Mouse (Mus musculus) MEL (cell line): ENCODE data around the gene Add2. TPM values are rescaled to one million over a fixed set of nuclear protein-coding genes. Genes with fewer than 3 reads are reported as not detected.

Experiments used
- DNase-seq: peaks from one replicate; pipeline ENCODE4 v3.0.0; 2011; ENCODE audit warnings: low read depth, low spot score
- H3K27ac ChIP-seq: 2 replicates; pipeline ENCODE4 v1.5.1; 2012; ENCODE audit warnings: low read depth, mild to moderate bottlenecking, control low read depth, low read length, moderate library complexity; ENCODE audit not compliant: control insufficient read depth
- H3K27me3 ChIP-seq, 2 experiments: fragments of 150-350 bp in 1 of 2; sonication (generic) in 1 of 2; 2 replicates each; pipeline ENCODE4 v1.6.1; 2012; ENCODE audit warnings: low read length in 2 of 2, mild to moderate bottlenecking in 2 of 2, improper control_type of control experiment in 1 of 2, moderate library complexity in 1 of 2; ENCODE audit not compliant: insufficient read depth in 2 of 2, control insufficient read depth in 1 of 2
- H3K36me3 ChIP-seq, 2 experiments: 2 replicates each; pipeline ENCODE4 v1.6.1; 2012 to 2014; ENCODE audit warnings: low read length in 2 of 2, improper control_type of control experiment in 1 of 2, inconsistent platforms in 1 of 2, mild to moderate bottlenecking in 1 of 2; ENCODE audit not compliant: insufficient read depth in 2 of 2, control insufficient read depth in 1 of 2
- H3K4me1 ChIP-seq, 2 experiments: fragments of 150-350 bp in 1 of 2; sonication (generic) in 1 of 2; 2 replicates each; pipeline ENCODE4 v1.6.1; 2012; ENCODE audit warnings: low read length in 2 of 2, improper control_type of control experiment in 1 of 2, mild to moderate bottlenecking in 1 of 2; ENCODE audit not compliant: insufficient read depth in 2 of 2, control insufficient read depth in 1 of 2
- H3K4me3 ChIP-seq, 2 experiments: fragments of 150-350 bp in 1 of 2; sonication (generic) in 1 of 2; 2 replicates each; pipeline ENCODE4 v1.5.1; 2012; ENCODE audit warnings: low read depth in 2 of 2, low read length in 2 of 2, mild to moderate bottlenecking in 2 of 2, moderate library complexity in 2 of 2, control low read depth in 1 of 2, improper control_type of control experiment in 1 of 2; ENCODE audit not compliant: control insufficient read depth in 1 of 2, insufficient read depth in 1 of 2
- H3K79me2 ChIP-seq: 2 replicates; pipeline ENCODE4 v1.6.1; 2012; ENCODE audit warnings: mild to moderate bottlenecking, low read length, moderate library complexity; ENCODE audit not compliant: control insufficient read depth, poor library complexity, insufficient read depth
- H3K9ac ChIP-seq: 2 replicates; pipeline ENCODE4 v1.6.1; 2012; ENCODE audit warnings: low read depth, mild to moderate bottlenecking, control low read depth, low read length, moderate library complexity; ENCODE audit not compliant: control insufficient read depth, poor library complexity, severe bottlenecking
- H3K9me3 ChIP-seq: fragments of 150-350 bp; sonication (generic); replicated peaks from 2 replicates; pipeline ENCODE4 v1.6.1; 2012; ENCODE audit warnings: mild to moderate bottlenecking, low read length, improper control_type of control experiment, moderate library complexity; ENCODE audit not compliant: insufficient read depth
- BHLHE40 ChIP-seq: IDR thresholded peaks from 2 replicates; pipeline ENCODE4 v1.6.1; 2012; ENCODE audit warnings: low read depth, mild to moderate bottlenecking, inconsistent platforms, low read length, improper control_type of control experiment, borderline replicate concordance
- CHD1 ChIP-seq: IDR thresholded peaks from 2 replicates; pipeline ENCODE4 v1.6.1; 2012; ENCODE audit warnings: low read depth, mild to moderate bottlenecking, inconsistent platforms, low read length, improper control_type of control experiment
- CHD2 ChIP-seq: IDR thresholded peaks from 2 replicates; pipeline ENCODE4 v1.6.1; 2011; ENCODE audit warnings: low read length, improper control_type of control experiment
- E2F4 ChIP-seq: IDR thresholded peaks from 2 replicates; pipeline ENCODE4 v1.6.1; 2011; ENCODE audit warnings: low read depth, low read length, improper control_type of control experiment, borderline replicate concordance
- ELF1 ChIP-seq: IDR thresholded peaks from 2 replicates; pipeline ENCODE4 v1.6.1; 2014; ENCODE audit warnings: low read depth, mild to moderate bottlenecking, inconsistent platforms, low read length, improper control_type of control experiment, moderate library complexity
- ETS1 ChIP-seq: IDR thresholded peaks from 2 replicates; pipeline ENCODE4 v1.6.1; 2012; ENCODE audit warnings: low read depth, mild to moderate bottlenecking, inconsistent platforms, low read length, improper control_type of control experiment, moderate library complexity
- GABPA ChIP-seq: IDR thresholded peaks from 2 replicates; pipeline ENCODE4 v1.6.1; 2012; ENCODE audit warnings: low read depth, mild to moderate bottlenecking, inconsistent platforms, low read length, improper control_type of control experiment, moderate library complexity
- JUND ChIP-seq: IDR thresholded peaks from 2 replicates; pipeline ENCODE4 v1.6.1; 2011; ENCODE audit warnings: low read depth, mild to moderate bottlenecking, improper control_type of control experiment, low read length
- MAFK ChIP-seq: IDR thresholded peaks from 2 replicates; pipeline ENCODE4 v1.6.1; 2011; ENCODE audit warnings: low read depth, mild to moderate bottlenecking, low read length, improper control_type of control experiment, borderline replicate concordance
- MAZ ChIP-seq: IDR thresholded peaks from 2 replicates; pipeline ENCODE4 v1.6.1; 2012; ENCODE audit warnings: low read depth, mild to moderate bottlenecking, inconsistent platforms, low read length, improper control_type of control experiment
- MEF2A ChIP-seq: IDR thresholded peaks from 2 replicates; pipeline ENCODE4 v1.6.1; 2014; ENCODE audit warnings: low read depth, mild to moderate bottlenecking, inconsistent platforms, low read length, improper control_type of control experiment; ENCODE audit not compliant: poor library complexity, insufficient replicate concordance, severe bottlenecking; ENCODE audit errors: extremely low read depth
- MYB ChIP-seq: IDR thresholded peaks from 2 replicates; pipeline ENCODE4 v1.6.1; 2011; ENCODE audit warnings: mild to moderate bottlenecking, low read depth, low read length, improper control_type of control experiment
- NELFE ChIP-seq: IDR thresholded peaks from 2 replicates; pipeline ENCODE4 v1.6.1; 2011; ENCODE audit warnings: low read depth, low read length, improper control_type of control experiment
- NRF1 ChIP-seq: IDR thresholded peaks from 2 replicates; pipeline ENCODE4 v1.6.1; 2014; ENCODE audit warnings: low read depth, mild to moderate bottlenecking, inconsistent platforms, low read length, improper control_type of control experiment, moderate library complexity; ENCODE audit not compliant: poor library complexity, insufficient read depth, severe bottlenecking
- POLR2A ChIP-seq, 2 experiments: IDR thresholded peaks; 2 replicates each; pipeline ENCODE4 v1.6.1; 2011 to 2012; ENCODE audit warnings: low read length in 2 of 2, mild to moderate bottlenecking in 2 of 2, control low read depth in 1 of 2, improper control_type of control experiment in 1 of 2, low read depth in 1 of 2, moderate library complexity in 1 of 2; ENCODE audit not compliant: control insufficient read depth in 1 of 2, insufficient read depth in 1 of 2, poor library complexity in 1 of 2
- RCOR1 ChIP-seq: IDR thresholded peaks from 2 replicates; pipeline ENCODE4 v1.6.1; 2012; ENCODE audit warnings: low read depth, mild to moderate bottlenecking, inconsistent platforms, low read length, improper control_type of control experiment
- TBP ChIP-seq: IDR thresholded peaks from 2 replicates; pipeline ENCODE4 v1.8.0; 2011; ENCODE audit warnings: low read depth, low read length, improper control_type of control experiment
- UBTF ChIP-seq: IDR thresholded peaks from 2 replicates; pipeline ENCODE4 v1.6.1; 2012; ENCODE audit warnings: low read depth, mild to moderate bottlenecking, inconsistent platforms, low read length, improper control_type of control experiment, moderate library complexity, borderline replicate concordance; ENCODE audit not compliant: insufficient read depth
- USF1 ChIP-seq: IDR thresholded peaks from 2 replicates; pipeline ENCODE4 v1.6.1; 2014; ENCODE audit warnings: low read depth, mild to moderate bottlenecking, inconsistent platforms, low read length, improper control_type of control experiment, moderate library complexity
- USF2 ChIP-seq, 2 experiments: IDR thresholded peaks; 2 replicates each; pipeline ENCODE4 v1.6.1; 2011 to 2012; ENCODE audit warnings: improper control_type of control experiment in 2 of 2, low read length in 2 of 2, borderline replicate concordance in 1 of 2, inconsistent platforms in 1 of 2, low read depth in 1 of 2, mild to moderate bottlenecking in 1 of 2; ENCODE audit not compliant: insufficient read depth in 1 of 2
- ZC3H11A ChIP-seq: IDR thresholded peaks from 2 replicates; pipeline ENCODE4 v1.6.1; 2012; ENCODE audit warnings: low read depth, mild to moderate bottlenecking, inconsistent platforms, low read length, improper control_type of control experiment
- ZMIZ1 ChIP-seq: IDR thresholded peaks from 2 replicates; pipeline ENCODE4 v1.6.1; 2012; ENCODE audit warnings: low read depth, mild to moderate bottlenecking, inconsistent platforms, low read length, improper control_type of control experiment, moderate library complexity
- polyA plus RNA-seq, 2 experiments: library from polyadenylated mRNA; stranded (reverse) in 1 of 2; unstranded in 1 of 2; fragments of >175 nt in 1 of 2; fragments of >200 nt in 1 of 2; gene quantifications; 2 replicates each; pipeline versions ENCODE4 v1.2.1 to v1.2.4; 2012; ENCODE audit warnings: low replicate concordance in 2 of 2, low read depth in 1 of 2; ENCODE audit not compliant: insufficient read length in 2 of 2, insufficient read depth in 1 of 2, missing spikeins in 1 of 2
- total RNA-seq: library from RNA; depleted of rRNA; stranded (reverse); fragments of 300-350 nt; gene quantifications from 2 replicates; pipeline ENCODE4 v1.2.3, GENCODE M21; 2012

Add2 gene
- total and polyA plus RNA-seq, 3 experiments: 85.0 to 191 (median 129) TPM

DNA sequence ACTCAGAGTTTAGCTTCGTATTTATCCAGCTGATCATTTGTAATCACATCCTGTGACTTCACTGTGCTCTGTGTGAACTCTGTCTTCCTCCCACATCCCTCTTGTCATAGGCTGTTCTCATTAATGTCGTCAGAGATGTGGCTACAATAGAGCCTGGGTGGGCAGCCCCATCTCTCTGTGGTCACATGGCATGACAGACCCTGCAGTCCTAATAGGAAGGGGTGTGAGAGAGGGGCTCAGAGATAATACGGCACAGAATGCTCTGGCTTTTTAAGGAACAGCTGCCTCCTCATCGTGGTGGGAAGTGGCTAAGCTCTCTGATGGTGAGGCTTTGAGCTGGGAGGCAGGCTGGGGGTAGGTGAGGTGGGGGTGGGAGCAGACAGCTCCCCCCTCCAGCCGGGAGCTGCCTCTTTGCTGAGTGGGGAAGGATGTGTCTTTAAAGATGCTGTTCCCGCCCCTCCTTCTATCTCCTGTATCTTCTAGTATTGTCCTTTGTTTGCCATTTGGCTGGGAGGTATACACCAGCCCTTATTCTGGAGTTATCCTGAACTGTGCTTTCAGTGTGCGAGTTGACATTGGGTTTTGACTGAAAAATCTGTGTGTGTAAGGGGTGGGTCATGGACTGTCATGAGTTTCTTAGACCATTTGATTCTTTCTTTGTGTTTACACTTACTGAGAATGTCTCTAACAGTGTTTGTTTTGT is 30.8 kb downstream of the Add2 start:
- Histone ChIP-seq H3K27ac (no peak overlapping the region), H3K4me3 (no peak overlapping the region), H3K79me2 (no peaks in the 10 kb centered on the region), H3K36me3 (no peaks in the 10 kb centered on the region), H3K9ac (no peak overlapping the region), H3K4me1 (no peaks in the 10 kb centered on the region), H3K9me3 (no peaks in the 10 kb centered on the region), H3K27me3 (peaks cover under 1 to 6% of the 10 kb centered on the region in 2 experiments; a peak in 3 of 4 replicates)
- TF ChIP-seq USF2 (IDR thresholded peaks at IDR 0.05; ENCODE audit: borderline replicate concordance in 1 of 2, insufficient read depth in 1 of 2, low read depth in 1 of 2, low read length in 2 of 2): no peak
- TF ChIP-seq NRF1: no peak
- no peak for TF ChIP-seq RCOR1
- no peak for TF ChIP-seq BHLHE40
- TF ChIP-seq NELFE: no peak
- TF ChIP-seq MAFK: no peak
- TF ChIP-seq ELF1: no peak
- TF ChIP-seq ZMIZ1: no peak
- no peak for TF ChIP-seq JUND
- no peak for TF ChIP-seq E2F4
- no peak for TF ChIP-seq CHD2
- TF ChIP-seq GABPA: no peak
- TF ChIP-seq MAZ: no peak
- TF ChIP-seq TBP: no peak
- TF ChIP-seq ZC3H11A: no peak
- TF ChIP-seq POLR2A (IDR thresholded peaks at IDR 0.05; ENCODE audit: control insufficient read depth in 1 of 2, insufficient read depth in 1 of 2, low read depth in 1 of 2, low read length in 2 of 2, poor library complexity in 1 of 2): no peak
- no peak for TF ChIP-seq MYB
- no peak for TF ChIP-seq ETS1
- TF ChIP-seq CHD1: no peak
- DNase-seq: no peak

DNA sequence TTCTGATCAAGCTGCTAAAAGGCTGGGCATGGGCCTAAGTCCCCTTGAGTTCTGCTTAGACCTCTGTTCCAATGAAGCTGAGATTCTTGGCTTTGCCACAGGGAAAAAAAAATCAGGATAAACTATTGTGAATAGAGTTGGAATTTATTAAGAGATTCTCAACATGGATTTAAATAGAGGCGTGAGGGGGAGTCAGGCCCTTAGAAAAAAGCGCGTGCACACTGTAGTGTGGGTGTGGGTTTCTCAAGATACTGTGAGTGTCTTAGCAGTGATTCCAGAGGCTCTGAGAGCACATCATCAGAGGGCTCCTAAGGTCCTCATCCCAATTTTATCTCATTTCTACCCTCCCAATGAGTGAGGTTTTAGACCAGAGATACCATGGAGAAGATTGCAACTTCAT is 31.7 kb downstream of the Add2 start:
- no peaks in the 10 kb centered on the region for H3K4me1 ChIP-seq
- no peaks in the 10 kb centered on the region for H3K9me3 ChIP-seq
- H3K9ac ChIP-seq: no peak overlapping the region
- no peak overlapping the region for H3K4me3 ChIP-seq
- peaks cover 2 to 3% of the 10 kb centered on the region in 2 experiments; a peak in 1 of 4 replicates for H3K27me3 ChIP-seq
- H3K27ac ChIP-seq: no peak overlapping the region
- no peaks in the 10 kb centered on the region for H3K79me2 ChIP-seq
- H3K36me3 ChIP-seq: no peaks in the 10 kb centered on the region
- DNase-seq: no peak
- no peak for TF ChIP-seq ELF1
- no peak for TF ChIP-seq USF1
- no peak for TF ChIP-seq UBTF
- no peak for TF ChIP-seq E2F4
- TF ChIP-seq MEF2A: no peak
- no peak for TF ChIP-seq NELFE
